Mouse (Mus musculus) CD8-positive naive resting alpha-beta T cell, adult 57 days (primary cell): Measurements from ENCODE around the gene Glb1l. TPM values are rescaled to one million over a fixed set of nuclear protein-coding genes. Genes with fewer than 3 reads are reported as not detected.

Source experiments
- total RNA-seq: library from RNA; stranded (reverse); gene quantifications from one replicate; pipeline ENCODE4 v1.2.4, GENCODE M21; 2023

The Glb1l gene
- 11.1 TPM for total RNA-seq

DNA sequence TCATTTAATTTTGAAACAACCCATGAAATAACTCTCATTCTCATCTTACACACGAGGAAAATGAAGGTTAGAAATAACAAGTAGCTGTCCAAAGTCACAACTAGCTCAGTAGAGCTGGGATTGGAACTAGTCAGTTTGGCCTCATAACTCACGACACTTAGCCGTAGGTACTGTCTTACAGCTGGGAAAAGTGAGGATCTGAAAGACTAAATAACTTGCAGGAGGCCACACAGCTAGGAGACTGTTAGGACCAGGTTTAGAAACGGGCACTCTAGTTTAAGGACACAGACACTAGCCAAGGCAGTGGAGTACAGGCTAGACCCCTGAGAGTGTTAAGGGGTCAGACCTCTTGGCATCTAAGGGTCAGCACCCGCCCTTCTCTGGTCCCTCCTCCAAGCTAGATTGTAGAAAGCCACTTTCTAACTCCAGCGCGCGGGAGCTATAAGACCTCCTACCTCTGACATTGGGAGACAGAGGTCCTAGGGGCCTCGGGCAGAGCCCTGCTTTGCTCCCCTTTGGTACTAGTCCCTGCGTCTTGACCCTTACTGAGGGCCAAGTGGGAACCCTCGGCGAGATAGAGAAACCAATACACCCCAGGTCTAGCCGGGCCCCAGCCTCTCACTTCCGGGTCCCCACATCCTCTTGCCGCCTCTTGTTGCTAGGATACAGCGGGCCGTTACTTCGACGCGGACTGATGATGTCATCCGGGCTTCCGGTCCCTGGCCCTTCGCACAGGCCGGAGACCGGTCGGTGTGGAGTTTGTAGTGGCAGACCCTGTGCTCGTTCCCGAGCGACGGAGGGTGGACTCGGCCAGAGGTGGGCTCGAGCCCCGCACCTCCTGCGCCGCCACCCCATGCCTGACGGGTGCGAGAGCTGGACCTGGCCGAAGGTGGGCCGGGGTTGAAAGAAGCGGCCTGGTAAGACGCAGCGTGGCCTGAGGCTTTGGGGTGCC is at the start of gene Glb1l, which contains the start of gene Stk16:
Gene Glb1l, minus strand, starts transcription at position 678 of the 952 bp plus-strand sequence.
Gene Stk16, plus strand, starts transcription at position 703 of the 952 bp plus-strand sequence.

GRCm38 (mm10) chr1:75236117-75237050 is 25.8 kb upstream of the Glb1l start, which contains the start of gene Dnajb2:
Dnajb2 (plus strand) TSS chr1:75236406.

DNA sequence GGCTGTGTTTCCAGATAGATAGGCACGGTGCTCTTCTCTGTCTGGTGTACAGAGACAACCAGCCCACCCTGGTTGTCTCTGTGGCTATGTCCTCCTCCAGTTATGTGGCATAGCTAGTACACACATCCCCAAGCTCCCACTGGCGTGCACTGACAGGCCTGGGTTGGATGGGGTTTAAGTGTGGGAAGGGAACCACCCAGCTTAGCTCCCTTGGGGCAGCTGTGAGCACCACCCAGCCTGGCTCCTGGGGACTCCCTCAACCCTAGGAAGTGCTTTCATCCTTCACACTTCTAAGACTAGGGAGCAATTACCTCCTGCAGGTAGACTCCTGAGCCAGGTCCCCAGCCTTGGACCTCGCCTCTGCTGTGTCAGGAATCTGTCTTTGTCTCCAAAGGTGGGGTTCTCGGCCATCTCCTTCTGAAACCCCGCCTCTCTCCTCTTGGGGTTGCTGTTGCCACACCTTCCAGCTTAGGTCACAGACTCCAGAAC is 21.1 kb upstream of the Glb1l start, which contains the start of gene A630095N17Rik:
Gene A630095N17Rik, minus strand, starts transcription at position 439 of the 489 bp plus-strand sequence.

DNA sequence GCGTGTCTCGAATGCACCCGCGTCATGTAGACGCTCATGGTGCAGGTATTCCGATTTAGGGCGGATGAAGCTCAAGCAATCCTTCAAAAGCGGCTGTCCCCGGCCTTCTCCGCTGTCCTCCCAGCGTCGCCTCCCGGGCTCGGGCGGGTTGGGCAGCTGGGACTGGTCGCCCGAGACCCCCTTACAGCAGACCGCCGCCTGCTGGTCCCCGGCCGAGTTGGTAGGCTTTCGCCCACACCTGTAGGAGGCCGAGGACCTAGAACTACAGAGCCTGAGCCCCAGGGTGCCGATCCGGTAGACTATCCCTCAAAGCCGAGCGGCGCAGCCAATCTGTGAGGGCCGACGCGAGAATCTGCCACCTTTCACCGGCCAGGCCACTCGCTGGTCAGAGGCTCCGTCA is 8.9 kb upstream of the Glb1l start, which contains the start of gene Tuba4a:
Gene Tuba4a, minus strand, starts transcription at position 335 of the 400 bp plus-strand sequence.

DNA sequence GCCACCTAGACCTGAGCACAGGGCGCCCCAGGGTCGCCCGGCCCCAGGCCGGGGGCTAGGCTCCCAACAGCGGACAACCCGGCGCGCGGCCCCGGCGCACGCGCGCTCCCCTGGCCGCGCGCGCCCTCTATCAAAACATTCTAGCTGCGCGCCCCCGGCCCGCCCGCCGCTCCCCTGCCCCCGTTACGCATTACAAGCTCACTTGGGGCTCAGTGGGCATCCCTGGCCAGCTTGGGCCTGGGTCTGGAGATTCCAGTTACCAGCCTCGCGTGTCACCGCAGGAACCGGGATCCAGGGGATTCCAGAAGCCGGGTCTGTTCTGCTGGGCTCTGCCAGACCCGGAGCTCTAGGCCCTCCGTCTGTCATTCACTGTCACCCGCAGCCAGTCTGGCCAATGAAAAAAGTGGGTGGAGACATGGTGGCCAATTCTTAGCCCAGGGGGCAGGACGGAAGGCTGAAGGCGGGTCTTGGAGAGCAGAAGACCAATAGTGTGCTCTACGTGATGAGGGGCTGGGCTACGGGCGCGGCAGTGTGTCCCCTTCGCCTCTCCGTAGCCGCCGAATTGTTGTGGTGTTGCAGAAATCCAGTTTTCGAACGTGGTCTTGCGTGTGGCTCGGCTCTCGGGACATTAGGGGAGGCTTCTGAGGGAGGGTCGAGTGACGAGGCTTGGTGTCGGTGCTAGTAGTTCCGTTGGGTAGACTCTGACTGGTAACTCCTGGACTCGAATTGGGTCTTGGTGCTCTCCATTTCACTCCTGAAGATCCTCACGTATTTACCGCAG is 18.8 kb downstream of the Glb1l start, which contains the start of the genes Ankzf1 and Atg9a:
Gene Ankzf1, plus strand, starts transcription at position 530 of the 781 bp plus-strand sequence.
Gene Atg9a, minus strand, starts transcription at position 575 of the 781 bp plus-strand sequence.

DNA sequence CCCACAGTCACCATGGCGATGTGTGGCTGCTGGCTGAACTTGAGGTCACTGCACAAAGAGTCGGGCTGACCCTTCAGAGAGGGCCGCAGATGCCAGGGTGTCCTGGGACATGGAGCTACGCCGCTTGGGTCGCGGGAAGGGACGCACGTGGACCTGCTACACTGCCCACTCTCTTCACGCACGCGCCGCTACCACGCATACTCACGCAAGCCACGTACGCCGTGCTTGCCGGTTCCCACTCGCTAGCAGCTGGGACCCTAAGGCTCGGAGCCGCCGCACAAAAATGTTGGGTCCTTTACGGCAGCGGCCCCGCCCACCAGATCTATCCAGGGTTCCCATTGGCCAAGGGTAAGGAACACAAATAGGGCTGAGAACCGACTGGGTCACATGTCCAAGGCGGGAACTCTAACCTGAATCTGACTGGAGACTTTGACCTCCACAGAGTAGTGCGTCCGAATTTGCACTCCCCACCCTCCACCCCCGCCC is 30.5 kb downstream of the Glb1l start, which contains the start of gene Abcb6:
Gene Abcb6, minus strand, starts transcription at position 288 of the 486 bp plus-strand sequence.

DNA sequence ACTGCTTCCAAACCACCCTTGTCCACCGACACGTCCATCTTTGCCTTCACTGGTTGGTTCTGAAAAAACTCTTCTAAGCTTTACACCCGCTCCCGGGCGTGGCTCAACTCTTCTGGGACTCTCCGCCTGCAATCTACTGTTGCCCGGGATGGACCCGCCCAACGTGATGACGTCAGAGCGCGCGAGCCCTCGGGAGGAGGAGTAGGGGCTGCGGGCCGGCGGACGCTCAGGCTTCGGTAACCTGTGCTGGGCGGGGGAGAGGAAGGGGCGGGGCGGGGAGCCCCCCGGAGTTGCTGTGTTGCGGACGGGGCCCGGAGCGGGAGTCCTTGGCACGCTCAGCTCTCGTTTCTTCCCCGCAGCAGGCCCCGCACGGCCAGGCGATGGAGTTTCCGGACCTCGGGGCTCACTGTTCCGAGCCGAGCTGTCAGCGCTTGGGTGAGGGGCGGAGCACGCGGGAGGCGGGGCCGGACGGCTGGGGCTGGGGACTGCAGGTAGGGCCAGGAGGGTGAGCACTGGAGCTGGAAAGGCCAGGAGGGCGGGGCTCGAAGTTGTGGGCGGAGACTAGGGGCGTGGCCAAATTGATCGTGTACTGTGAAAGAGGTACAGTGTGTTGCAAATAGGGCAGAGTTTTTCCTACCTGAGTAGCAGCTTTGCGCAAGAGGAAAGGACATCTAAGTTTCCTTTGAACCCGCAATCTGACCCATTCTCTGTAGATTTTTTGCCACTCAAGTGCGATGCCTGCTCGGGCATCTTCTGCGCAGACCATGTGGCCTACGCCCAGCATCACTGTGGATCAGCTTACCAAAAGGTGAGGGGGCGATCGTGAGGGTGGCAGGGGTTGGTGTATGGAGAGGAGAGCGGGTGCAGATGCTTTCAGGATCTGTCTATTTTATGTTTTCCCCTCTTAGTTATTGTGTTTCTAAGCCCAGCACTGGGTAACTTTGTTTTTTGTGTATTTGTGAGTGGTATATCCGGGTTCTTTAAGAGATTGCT is 41.8 kb downstream of the Glb1l start, which contains the start of gene Zfand2b:
Gene Zfand2b, plus strand, starts transcription at position 175 of the 993 bp plus-strand sequence.

Other genes with a start within 250 kb of the Glb1l start
- gene Nhej1, start 85.6 kb downstream of the Glb1l start, total RNA-seq = 2.5 TPM
- gene Slc23a3, start 76.9 kb downstream of the Glb1l start, total RNA-seq = 2.6 TPM
- 109 TPM for gene Cnppd1, start 68.1 kb downstream of the Glb1l start, total RNA-seq
- gene Retreg2, start 68.0 kb downstream of the Glb1l start, total RNA-seq = 63.0 TPM
- 32.3 TPM for gene Zfand2b, start 42.2 kb downstream of the Glb1l start, total RNA-seq
- 6.2 TPM for gene Abcb6, start 30.4 kb downstream of the Glb1l start, total RNA-seq
- gene Ankzf1, start 18.7 kb downstream of the Glb1l start, total RNA-seq = 24.3 TPM
- gene Atg9a, start 18.6 kb downstream of the Glb1l start, total RNA-seq = 28.4 TPM
- 97.7 TPM for gene Stk16, start within 50 bp of the Glb1l start, total RNA-seq
- gene Tuba4a, start 9.1 kb upstream of the Glb1l start, total RNA-seq = 185 TPM
- not detected for gene A630095N17Rik, start 21.3 kb upstream of the Glb1l start, total RNA-seq
- gene Dnajb2, start 25.6 kb upstream of the Glb1l start, total RNA-seq = 52.1 TPM
- 0.24 TPM for gene Ptprn, start 53.7 kb upstream of the Glb1l start, total RNA-seq
- gene Resp18, start 67.6 kb upstream of the Glb1l start, total RNA-seq = not detected
- 34.9 TPM for gene Dnpep, start 107.2 kb upstream of the Glb1l start, total RNA-seq
- 0.21 TPM for gene Des, start 149.5 kb upstream of the Glb1l start, total RNA-seq
- 0.80 TPM for gene Speg, start 164.5 kb upstream of the Glb1l start, total RNA-seq
- 59.5 TPM for gene Gmppa, start 225.1 kb upstream of the Glb1l start, total RNA-seq
- not detected for gene Asic4, start 239.6 kb upstream of the Glb1l start, total RNA-seq